23 mouse cellular contexts compared by ENCODE assay signal in the genomic region with DNA sequence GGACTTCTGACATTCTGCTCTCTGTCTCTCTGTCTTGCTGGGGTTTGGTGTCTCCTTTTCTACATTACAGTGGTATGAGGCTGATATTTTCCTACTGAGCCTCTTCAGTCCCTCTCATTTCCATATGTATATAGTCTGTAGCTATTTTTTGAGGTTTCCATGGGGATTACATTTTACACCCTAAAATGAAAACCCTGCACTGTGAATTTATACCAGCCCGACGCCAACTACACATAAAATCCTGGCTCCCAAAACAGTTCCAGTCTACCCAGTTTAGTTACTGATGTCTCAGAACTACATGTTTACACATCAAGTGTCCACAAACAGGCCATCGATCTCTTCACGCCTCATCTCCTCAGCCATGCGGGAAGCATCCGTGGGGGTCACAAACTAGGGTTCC.
"Had no signal": no experiment of that assay in that cellular context is flagged by ENCODE, and none has a peak within 500 bp of the region (broad histone marks: within the 10 kb centered on the region; RNA-seq: fewer than 3 reads in every experiment).

No protein-coding gene starts in this region.

- H3K9ac ChIP-seq: limb, embryonic 12.5 days; limb, embryonic 15.5 days; liver, embryonic 13.5 days; midbrain, embryonic 13.5 days; neural tube, embryonic 13.5 days had no signal

- H3K27ac ChIP-seq: limb, embryonic 12.5 days; limb, embryonic 15.5 days; liver, embryonic 13.5 days; midbrain, embryonic 10.5 days; midbrain, embryonic 13.5 days; neural tube, embryonic 13.5 days had no signal

- H3K27me3 ChIP-seq: neural tube, embryonic 13.5 days had no signal

- ATAC-seq: intestine, embryonic 16.5 days; midbrain, embryonic 13.5 days; midbrain, embryonic 16.5 days had no signal

- H3K36me3 ChIP-seq: limb, embryonic 12.5 days; limb, embryonic 15.5 days; liver, embryonic 13.5 days; midbrain, embryonic 10.5 days; midbrain, embryonic 13.5 days; neural tube, embryonic 13.5 days had no signal

- H3K4me3 ChIP-seq: limb, embryonic 12.5 days; limb, embryonic 15.5 days; liver, embryonic 13.5 days; megakaryocyte, embryonic 14.5 days; midbrain, embryonic 10.5 days; midbrain, embryonic 13.5 days; myocyte; neural tube, embryonic 13.5 days had no signal

- H3K4me2 ChIP-seq: limb, embryonic 12.5 days; limb, embryonic 15.5 days; liver, embryonic 13.5 days; midbrain, embryonic 13.5 days; neural tube, embryonic 13.5 days had no signal

- H3K9me3 ChIP-seq: limb, embryonic 12.5 days; limb, embryonic 15.5 days; liver, embryonic 13.5 days; megakaryocyte, embryonic 14.5 days; midbrain, embryonic 10.5 days; midbrain, embryonic 13.5 days; neural tube, embryonic 13.5 days had no signal

- DNase-seq: kidney, adult 18-20 months; kidney, adult 9 months; kidney, postnatal 14 days; kidney, postnatal 4 days; layer of hippocampus, postnatal 36 days; liver, embryonic 13.5 days; lung, adult 2 months; lung, postnatal 10 days; lung, postnatal 36 days; retina, postnatal 1 day; right cerebral cortex, postnatal 25 days; thymus, adult 2 months; thymus, postnatal 14 days; thymus, postnatal 4 days had no signal
